Mouse (Mus musculus) lung, postnatal 0 days (tissue): ENCODE measurements at regions not wholly inside any gene's neighbourhood (a gene's known extent, or its start where the extent isn't known, plus 50 kb on each side); places are given as distances from the start of the nearest gene placed in this dataset.
A peak's percentile ranks its signal among the peaks of the same experiment; 100 is the strongest.

Source experiments
- ATAC-seq: fragments of 200-750 bp; cut with Nextera tagmentation; 2 replicates; pipeline ENCODE4 v1.8.0; 2017; ENCODE audit warnings: moderate library complexity
- DNase-seq: peaks from one replicate; pipeline ENCODE4 v3.0.0-alpha.2; 2016; ENCODE audit warnings: low spot score
- H3K27ac ChIP-seq: fragments of 300-500 bp; sonication (generic); 2 replicates; pipeline ENCODE4 v1.5.1; 2014; ENCODE audit warnings: antibody characterized with exemption, mild to moderate bottlenecking, low read length, mixed read lengths
- H3K27me3 ChIP-seq: fragments of 300-500 bp; sonication (generic); replicated peaks from 2 replicates; pipeline ENCODE4 v1.6.1; 2014; ENCODE audit warnings: low read length, mixed read lengths; ENCODE audit not compliant: insufficient read depth
- H3K36me3 ChIP-seq: fragments of 300-500 bp; sonication (generic); 2 replicates; pipeline ENCODE4 v1.6.1; 2014; ENCODE audit warnings: low read length, mixed read lengths; ENCODE audit not compliant: insufficient read depth
- H3K4me1 ChIP-seq: fragments of 300-500 bp; sonication (generic); 2 replicates; pipeline ENCODE4 v1.6.1; 2014; ENCODE audit warnings: antibody characterized with exemption, low read depth, low read length, mixed read lengths; ENCODE audit not compliant: insufficient read depth
- H3K4me2 ChIP-seq: fragments of 300-500 bp; sonication (generic); replicated peaks from 2 replicates; pipeline ENCODE4 v1.6.1; 2014; ENCODE audit warnings: low read depth, mild to moderate bottlenecking, low read length, moderate library complexity, mixed read lengths
- H3K4me3 ChIP-seq: fragments of 300-500 bp; sonication (generic); 2 replicates; pipeline ENCODE4 v1.5.1; 2014; ENCODE audit warnings: low read depth, low read length
- H3K9ac ChIP-seq: fragments of 300-500 bp; sonication (generic); replicated peaks from 2 replicates; pipeline ENCODE4 v1.6.1; 2014; ENCODE audit warnings: low read depth, mild to moderate bottlenecking
- H3K9me3 ChIP-seq: fragments of 300-500 bp; sonication (generic); 2 replicates; pipeline ENCODE4 v1.6.1; 2016; ENCODE audit warnings: low read length, mixed read lengths
- CTCF ChIP-seq: IDR thresholded peaks from 2 replicates; pipeline ENCODE4 v1.5.1; 2016; ENCODE audit warnings: antibody characterized with exemption, mild to moderate bottlenecking
- EP300 ChIP-seq: IDR thresholded peaks from 2 replicates; pipeline ENCODE4 v1.6.1; 2016; ENCODE audit warnings: antibody characterized with exemption, mild to moderate bottlenecking, control low read depth
- WGBS: fragments of 180-500 bp; shearing (Covaris S2); extraction: QIAGEN DNeasy Blood & Tissue Kit; methylation state at CpG from one replicate; pipeline ENCODE4 v1.1.7; 2014; 5-methylcytosine and 5-hydroxymethylcytosine counted together

DNA sequence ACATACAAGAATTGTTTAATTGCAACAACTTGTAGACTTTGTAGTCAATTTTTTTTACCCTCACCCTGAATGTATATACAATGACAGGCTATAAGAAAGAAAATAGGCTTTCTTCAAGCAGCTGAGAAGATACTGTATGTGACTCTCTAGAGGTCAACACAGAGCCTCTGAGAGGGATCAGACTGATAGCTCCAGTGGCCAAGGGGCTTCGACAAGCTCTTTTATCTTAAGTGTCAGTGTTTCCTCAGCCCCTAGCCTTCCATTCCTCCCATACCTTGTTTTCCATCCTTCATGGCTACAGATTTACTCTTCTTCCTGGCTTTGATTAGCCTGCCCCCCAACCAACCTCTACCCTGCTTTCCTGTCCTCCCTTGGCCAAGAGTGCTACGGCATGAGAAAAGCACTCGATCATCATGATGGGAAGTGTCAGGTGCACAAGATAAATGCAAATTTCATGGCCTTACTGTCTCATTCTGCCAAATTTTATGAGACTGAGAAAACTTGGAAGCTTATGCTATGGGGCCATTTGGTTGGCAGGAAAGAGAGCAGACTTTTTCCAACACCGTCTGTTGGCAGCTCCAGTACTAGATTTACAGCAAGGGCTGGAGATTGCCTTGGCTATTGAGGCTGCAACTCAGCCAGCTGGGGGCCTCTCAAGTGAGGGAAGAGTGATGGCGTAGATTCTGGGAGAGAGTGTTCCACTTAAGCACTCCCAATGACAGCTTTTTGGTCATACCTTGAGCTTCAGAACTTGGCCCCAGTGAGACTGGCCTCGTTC, 484.3 kb upstream of the Etaa1 start:
- no peaks in the 10 kb centered on the region for H3K36me3 ChIP-seq
- H3K4me1 ChIP-seq: no peaks in the 10 kb centered on the region
- WGBS: 45% methylated on average over 6 of the region's 6 CpGs
- H3K4me2 ChIP-seq: no peak overlapping the region
- no peaks in the 10 kb centered on the region for H3K9me3 ChIP-seq
- H3K4me3 ChIP-seq: no peak overlapping the region
- DNase-seq (no peak), ATAC-seq (no peak)
- TF ChIP-seq CTCF (no peak), EP300 (no peak)
- no peak overlapping the region for H3K27ac ChIP-seq
- H3K9ac ChIP-seq: no peak overlapping the region
- no peaks in the 10 kb centered on the region for H3K27me3 ChIP-seq

- 88% methylated on average over 3 of the region's 3 CpGs for WGBS
- no peak for TF ChIP-seq CTCF
- TF ChIP-seq EP300: no peak
- no peaks in the 10 kb centered on the region for H3K9me3 ChIP-seq
- DNase-seq: no peak
- no peak overlapping the region for H3K27ac ChIP-seq
- ATAC-seq: no peak
- no peaks in the 10 kb centered on the region for H3K4me1 ChIP-seq
- no peak overlapping the region for H3K9ac ChIP-seq
- H3K27me3 ChIP-seq: no peaks in the 10 kb centered on the region
- H3K36me3 ChIP-seq: no peaks in the 10 kb centered on the region
- no peak overlapping the region for H3K4me2 ChIP-seq
- H3K4me3 ChIP-seq: no peak overlapping the region
Measured at GRCm38 (mm10) chr11:18421076-18421475, 467.4 kb upstream of the Etaa1 start.

DNA sequence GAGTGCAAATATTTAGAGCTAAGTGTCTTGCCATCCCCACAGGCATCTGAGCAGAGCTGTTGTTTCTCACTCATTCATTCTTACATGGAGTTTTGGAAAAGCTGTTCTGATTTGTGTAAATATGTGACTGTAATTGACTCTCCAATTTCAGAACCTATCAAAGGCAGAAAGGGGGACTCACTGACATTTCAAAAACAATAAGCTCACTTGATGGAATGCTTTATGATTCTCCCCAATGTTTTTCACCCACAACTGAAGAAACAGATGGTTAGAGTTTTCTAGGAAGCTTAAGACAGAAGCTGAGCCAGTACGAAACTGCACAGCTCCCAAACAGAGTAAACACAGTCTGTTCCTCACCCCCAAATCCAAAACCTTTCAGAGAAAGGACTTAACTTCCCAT, 460.1 kb upstream of the Etaa1 start:
- H3K4me2 ChIP-seq: no peak overlapping the region
- no peak overlapping the region for H3K9ac ChIP-seq
- no peak for ATAC-seq
- 82% methylated on average over 1 of the region's 1 CpGs for WGBS
- TF ChIP-seq CTCF (no peak), EP300 (no peak)
- no peak overlapping the region for H3K4me3 ChIP-seq
- H3K27ac ChIP-seq: no peak overlapping the region
- no peak for DNase-seq
- H3K27me3 ChIP-seq: no peaks in the 10 kb centered on the region
- H3K4me1 ChIP-seq: no peaks in the 10 kb centered on the region
- H3K36me3 ChIP-seq: no peaks in the 10 kb centered on the region
- no peaks in the 10 kb centered on the region for H3K9me3 ChIP-seq

- Histone ChIP-seq H3K4me2 (no peak overlapping the region), H3K36me3 (no peaks in the 10 kb centered on the region), H3K9ac (no peak overlapping the region), H3K4me1 (no peaks in the 10 kb centered on the region), H3K27ac (no peak overlapping the region), H3K4me3 (no peak overlapping the region), H3K27me3 (no peaks in the 10 kb centered on the region), H3K9me3 (no peaks in the 10 kb centered on the region)
- 39% methylated on average over 8 of the region's 8 CpGs for WGBS
- TF ChIP-seq CTCF: no peak
- TF ChIP-seq EP300: peak; percentile 95
- ATAC-seq: peak; percentile 57; the same call in 1 of the 2 replicates
- peak; percentile 43 for DNase-seq
Measured at GRCm38 (mm10) chr11:18408071-18408752, 454.5 kb upstream of the Etaa1 start.

DNA sequence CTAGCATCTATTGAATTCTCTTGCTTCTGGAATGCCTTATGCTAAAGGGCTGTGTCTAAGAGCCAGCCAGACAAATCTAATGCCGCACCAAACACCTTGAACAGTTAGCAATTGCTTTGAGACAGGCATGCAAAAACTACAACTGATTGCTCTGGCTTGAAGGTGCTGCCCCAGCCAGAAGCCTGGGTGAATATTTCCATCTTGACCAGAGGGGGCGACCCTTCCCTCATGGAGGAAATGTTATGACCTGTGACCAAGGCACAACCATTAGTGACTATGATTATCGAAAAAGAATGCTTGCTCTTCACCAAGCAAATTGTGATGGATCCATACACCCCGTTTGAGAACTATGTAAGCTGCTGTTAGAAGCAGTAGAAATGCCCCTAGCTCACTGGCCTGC, 445.9 kb upstream of the Etaa1 start:
- no peak overlapping the region for H3K9ac ChIP-seq
- no peak for ATAC-seq
- no peak for DNase-seq
- no peak for TF ChIP-seq EP300
- peak; percentile 47 for TF ChIP-seq CTCF
- no peaks in the 10 kb centered on the region for H3K9me3 ChIP-seq
- 66% methylated on average over 4 of the region's 4 CpGs for WGBS
- H3K27ac ChIP-seq: no peak overlapping the region
- H3K27me3 ChIP-seq: no peaks in the 10 kb centered on the region
- no peak overlapping the region for H3K4me3 ChIP-seq
- H3K4me1 ChIP-seq: no peaks in the 10 kb centered on the region
- H3K36me3 ChIP-seq: no peaks in the 10 kb centered on the region
- no peak overlapping the region for H3K4me2 ChIP-seq

DNA sequence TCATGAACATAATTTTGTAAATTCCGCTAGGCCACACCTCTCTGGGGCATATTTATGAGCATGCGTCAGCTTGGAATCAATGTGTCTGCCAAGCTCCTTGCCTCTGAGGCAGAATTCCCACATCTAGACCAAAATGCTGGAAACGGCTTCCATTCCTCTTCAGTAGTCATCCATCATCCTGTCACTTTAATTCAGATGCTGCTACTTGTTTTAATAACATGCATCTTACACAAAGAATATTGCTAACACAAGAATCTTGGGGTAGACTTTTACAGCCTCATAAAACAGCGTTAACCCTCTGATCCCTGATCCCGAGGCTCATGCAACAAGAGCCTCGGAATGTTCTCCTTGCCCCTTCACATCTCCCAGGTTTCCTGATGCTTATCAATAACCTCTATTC, 442.7 kb upstream of the Etaa1 start:
- TF ChIP-seq EP300: no peak
- TF ChIP-seq CTCF: no peak
- Histone ChIP-seq H3K36me3 (no peaks in the 10 kb centered on the region), H3K9ac (no peak overlapping the region), H3K4me1 (no peaks in the 10 kb centered on the region), H3K9me3 (no peaks in the 10 kb centered on the region), H3K4me3 (no peak overlapping the region), H3K27ac (no peak overlapping the region), H3K27me3 (no peaks in the 10 kb centered on the region), H3K4me2 (no peak overlapping the region)
- DNase-seq (no peak), ATAC-seq (no peak)
- WGBS: 66% methylated on average over 6 of the region's 6 CpGs
